Mouse (Mus musculus): ENCODE data around the gene Cnnm4. TPM values are rescaled to one million over a fixed set of nuclear protein-coding genes. Genes with fewer than 3 reads are reported as not detected.

The Cnnm4 gene
- polyA plus RNA-seq, 1 experiment from 2014 or later = 9.5 TPM

- Histone ChIP-seq H3K4me1 (ENCODE audit: control insufficient read depth, insufficient read depth, low read length) (peaks cover 10% of the 10 kb centered on the region; the same call in 1 of the 2 replicates), H3K4me3 (replicated peaks; ENCODE audit: low read depth, low read length) (peak within 1 kb of the TSS; percentile 76), H3K27ac (replicated peaks; ENCODE audit: low read depth, low read length) (peak within 1 kb of the TSS; percentile 82), H3K27me3 (ENCODE audit: control insufficient read depth, insufficient read depth, low read length) (no peaks in the 10 kb centered on the region), H3K9me3 (ENCODE audit: control insufficient read depth, low read length) (no peaks in the 10 kb centered on the region), H3K9ac (replicated peaks; ENCODE audit: low read length) (peak within 1 kb of the TSS; percentile 68), H3K36me3 (ENCODE audit: control insufficient read depth, insufficient read depth, low read length) (peaks cover 13% of the 10 kb centered on the region), H3K4me2 (ENCODE audit: low read length) (peak within 1 kb of the TSS; percentile 74)
- ATAC-seq (ENCODE audit: low FRiP score, low TSS enrichment) = peak; percentile 99
- DNase-seq = peak; percentile 98
- under 1% methylated on average over 50 of the region's 57 CpGs for WGBS
Observed at GRCm38 (mm10) chr1:36444471-36445464, 26.7 kb upstream of the Cnnm4 start, which contains the start of gene Lman2l. Gene Lman2l (minus strand): TSS chr1:36445271.

- DNase-seq (no peak), ATAC-seq (ENCODE audit: low FRiP score, low TSS enrichment) (no peak; the same call in 1 of the 2 replicates)
- Histone ChIP-seq H3K4me1 (ENCODE audit: control insufficient read depth, insufficient read depth, low read length) (peaks cover 10% of the 10 kb centered on the region; the same call in 1 of the 2 replicates), H3K4me3 (replicated peaks; ENCODE audit: low read depth, low read length) (peak overlapping the region; percentile 76), H3K27ac (replicated peaks; ENCODE audit: low read depth, low read length) (peak overlapping the region; percentile 68), H3K36me3 (ENCODE audit: control insufficient read depth, insufficient read depth, low read length) (peaks cover 13% of the 10 kb centered on the region), H3K9me3 (ENCODE audit: control insufficient read depth, low read length) (no peaks in the 10 kb centered on the region), H3K27me3 (ENCODE audit: control insufficient read depth, insufficient read depth, low read length) (no peaks in the 10 kb centered on the region), H3K4me2 (ENCODE audit: low read length) (peak overlapping the region; percentile 40), H3K9ac (replicated peaks; ENCODE audit: low read length) (0 out of 2 replicates have a peak overlapping the region, but pooled peaks have one; percentile 9)
- 44% methylated on average over 8 of the region's 8 CpGs for WGBS
Observed at GRCm38 (mm10) chr1:36445508-36445907, 25.9 kb upstream of the Cnnm4 start.

GRCm38 (mm10) chr1:36446106-36446824, 25.2 kb upstream of the Cnnm4 start:
- Histone ChIP-seq H3K4me1 (ENCODE audit: control insufficient read depth, insufficient read depth, low read length) (peaks cover 10% of the 10 kb centered on the region; the same call in 1 of the 2 replicates), H3K4me2 (ENCODE audit: low read length) (no peak overlapping the region), H3K9me3 (ENCODE audit: control insufficient read depth, low read length) (no peaks in the 10 kb centered on the region), H3K9ac (replicated peaks; ENCODE audit: low read length) (no peak overlapping the region), H3K4me3 (replicated peaks; ENCODE audit: low read depth, low read length) (no peak overlapping the region), H3K36me3 (ENCODE audit: control insufficient read depth, insufficient read depth, low read length) (peaks cover 10% of the 10 kb centered on the region), H3K27me3 (ENCODE audit: control insufficient read depth, insufficient read depth, low read length) (no peaks in the 10 kb centered on the region), H3K27ac (replicated peaks; ENCODE audit: low read depth, low read length) (no peak overlapping the region)
- WGBS = 94% methylated on average over 5 of the region's 5 CpGs
- ATAC-seq (ENCODE audit: low FRiP score, low TSS enrichment) (no peak), DNase-seq (no peak)

GRCm38 (mm10) chr1:36446841-36447240, 24.6 kb upstream of the Cnnm4 start:
- Histone ChIP-seq H3K4me1 (ENCODE audit: control insufficient read depth, insufficient read depth, low read length) (peaks cover 10% of the 10 kb centered on the region; the same call in 1 of the 2 replicates), H3K4me2 (ENCODE audit: low read length) (no peak overlapping the region), H3K27ac (replicated peaks; ENCODE audit: low read depth, low read length) (no peak overlapping the region), H3K36me3 (ENCODE audit: control insufficient read depth, insufficient read depth, low read length) (peaks cover 5% of the 10 kb centered on the region; the same call in 1 of the 2 replicates), H3K9ac (replicated peaks; ENCODE audit: low read length) (no peak overlapping the region), H3K9me3 (ENCODE audit: control insufficient read depth, low read length) (no peaks in the 10 kb centered on the region), H3K4me3 (replicated peaks; ENCODE audit: low read depth, low read length) (no peak overlapping the region), H3K27me3 (ENCODE audit: control insufficient read depth, insufficient read depth, low read length) (no peaks in the 10 kb centered on the region)
- WGBS = 93% methylated on average over 5 of the region's 5 CpGs
- ATAC-seq (ENCODE audit: low FRiP score, low TSS enrichment) (no peak), DNase-seq (no peak)

- H3K4me1 ChIP-seq (ENCODE audit: control insufficient read depth, insufficient read depth, low read length) = no peaks in the 10 kb centered on the region
- H3K27ac ChIP-seq (replicated peaks; ENCODE audit: low read depth, low read length) = no peak overlapping the region
- H3K9ac ChIP-seq (replicated peaks; ENCODE audit: low read length) = no peak overlapping the region
- no peaks in the 10 kb centered on the region for H3K36me3 ChIP-seq (ENCODE audit: control insufficient read depth, insufficient read depth, low read length)
- 93% methylated on average over 6 of the region's 6 CpGs for WGBS
- H3K9me3 ChIP-seq (ENCODE audit: control insufficient read depth, low read length) = no peaks in the 10 kb centered on the region
- ATAC-seq (ENCODE audit: low FRiP score, low TSS enrichment) (no peak), DNase-seq (no peak)
- H3K4me3 ChIP-seq (replicated peaks; ENCODE audit: low read depth, low read length) = no peak overlapping the region
- H3K4me2 ChIP-seq (ENCODE audit: low read length) = no peak overlapping the region
- no peaks in the 10 kb centered on the region for H3K27me3 ChIP-seq (ENCODE audit: control insufficient read depth, insufficient read depth, low read length)
Observed at GRCm38 (mm10) chr1:36454055-36454815, 17.2 kb upstream of the Cnnm4 start.

GRCm38 (mm10) chr1:36457388-36458014, 13.9 kb upstream of the Cnnm4 start:
- Histone ChIP-seq H3K9ac (replicated peaks; ENCODE audit: low read length) (no peak overlapping the region), H3K4me2 (ENCODE audit: low read length) (no peak overlapping the region), H3K36me3 (ENCODE audit: control insufficient read depth, insufficient read depth, low read length) (no peaks in the 10 kb centered on the region), H3K4me1 (ENCODE audit: control insufficient read depth, insufficient read depth, low read length) (no peaks in the 10 kb centered on the region), H3K27me3 (ENCODE audit: control insufficient read depth, insufficient read depth, low read length) (no peaks in the 10 kb centered on the region), H3K9me3 (ENCODE audit: control insufficient read depth, low read length) (no peaks in the 10 kb centered on the region), H3K27ac (replicated peaks; ENCODE audit: low read depth, low read length) (no peak overlapping the region), H3K4me3 (replicated peaks; ENCODE audit: low read depth, low read length) (no peak overlapping the region)
- DNase-seq = no peak
- ATAC-seq (ENCODE audit: low FRiP score, low TSS enrichment) = no peak
- 49% methylated on average over 7 of the region's 7 CpGs for WGBS

- Histone ChIP-seq H3K9me3 (ENCODE audit: control insufficient read depth, low read length) (no peaks in the 10 kb centered on the region), H3K4me1 (ENCODE audit: control insufficient read depth, insufficient read depth, low read length) (no peaks in the 10 kb centered on the region), H3K27me3 (ENCODE audit: control insufficient read depth, insufficient read depth, low read length) (no peaks in the 10 kb centered on the region), H3K4me2 (ENCODE audit: low read length) (no peak overlapping the region), H3K27ac (replicated peaks; ENCODE audit: low read depth, low read length) (no peak overlapping the region), H3K9ac (replicated peaks; ENCODE audit: low read length) (no peak overlapping the region), H3K36me3 (ENCODE audit: control insufficient read depth, insufficient read depth, low read length) (no peaks in the 10 kb centered on the region), H3K4me3 (replicated peaks; ENCODE audit: low read depth, low read length) (no peak overlapping the region)
- 86% methylated on average over 5 of the region's 5 CpGs for WGBS
- DNase-seq (no peak), ATAC-seq (ENCODE audit: low FRiP score, low TSS enrichment) (no peak)
Observed at GRCm38 (mm10) chr1:36458169-36458568, 13.3 kb upstream of the Cnnm4 start.

- Histone ChIP-seq H3K9me3 (ENCODE audit: control insufficient read depth, low read length) (no peaks in the 10 kb centered on the region), H3K36me3 (ENCODE audit: control insufficient read depth, insufficient read depth, low read length) (no peaks in the 10 kb centered on the region), H3K27ac (replicated peaks; ENCODE audit: low read depth, low read length) (no peak overlapping the region), H3K4me3 (replicated peaks; ENCODE audit: low read depth, low read length) (no peak overlapping the region), H3K4me2 (ENCODE audit: low read length) (no peak overlapping the region), H3K9ac (replicated peaks; ENCODE audit: low read length) (no peak overlapping the region), H3K27me3 (ENCODE audit: control insufficient read depth, insufficient read depth, low read length) (no peaks in the 10 kb centered on the region), H3K4me1 (ENCODE audit: control insufficient read depth, insufficient read depth, low read length) (no peaks in the 10 kb centered on the region)
- 55% methylated on average over 2 of the region's 2 CpGs for WGBS
- no peak for ATAC-seq (ENCODE audit: low FRiP score, low TSS enrichment)
- no peak for DNase-seq
Observed at GRCm38 (mm10) chr1:36461829-36462228, 9.6 kb upstream of the Cnnm4 start.
